Mouse (Mus musculus) myocyte (in vitro differentiated cells): ENCODE results near the gene Acp1. TPM values are rescaled to one million over a fixed set of nuclear protein-coding genes. Genes with fewer than 3 reads are reported as not detected.

Experiments
- H3K27me3 ChIP-seq: one replicate; pipeline ENCODE4 v1.6.1; 2011; ENCODE audit not compliant: control insufficient read depth, insufficient read depth, insufficient read length
- H3K36me3 ChIP-seq: one replicate; pipeline ENCODE4 v1.6.1; 2011; ENCODE audit not compliant: control insufficient read depth, insufficient read depth
- H3K4me2 ChIP-seq: one replicate; pipeline ENCODE4 v1.6.1; 2011; ENCODE audit warnings: low read depth, control low read depth
- H3K4me3 ChIP-seq: one replicate; pipeline ENCODE4 v1.5.1; 2011; ENCODE audit warnings: mild to moderate bottlenecking, control low read depth, moderate library complexity
- H3K79me2 ChIP-seq: one replicate; pipeline ENCODE4 v1.6.1; 2011; ENCODE audit not compliant: control insufficient read depth, insufficient read depth
- H3ac ChIP-seq: one replicate; pipeline ENCODE4 v1.6.1; 2011; ENCODE audit not compliant: control insufficient read depth, insufficient read length
- CEBPB ChIP-seq: IDR thresholded peaks from 2 replicates; pipeline ENCODE4 v1.6.1; 2011; ENCODE audit warnings: mild to moderate bottlenecking, moderate library complexity; ENCODE audit not compliant: poor library complexity, insufficient read depth, severe bottlenecking
- E2F4 ChIP-seq: IDR thresholded peaks from one replicate; pipeline ENCODE4 v1.6.1; 2011; ENCODE audit warnings: mild to moderate bottlenecking, control low read depth, moderate library complexity; ENCODE audit not compliant: insufficient read depth
- MAX ChIP-seq: IDR thresholded peaks from one replicate; pipeline ENCODE4 v1.6.1; 2011; ENCODE audit warnings: low read depth, mild to moderate bottlenecking, control low read depth
- MYOD1 ChIP-seq, 3 experiments: IDR thresholded peaks; one replicate each; pipeline ENCODE4 v1.6.1; 2011; ENCODE audit warnings: control low read depth in 2 of 3, low read depth in 2 of 3, mild to moderate bottlenecking in 2 of 3, moderate library complexity in 1 of 3; ENCODE audit not compliant: insufficient read length in 2 of 3, control insufficient read depth in 1 of 3
- MYOG ChIP-seq, 3 experiments: IDR thresholded peaks; one replicate each; pipeline ENCODE4 v1.6.1; 2011; ENCODE audit warnings: control low read depth in 2 of 3, low read depth in 2 of 3, mild to moderate bottlenecking in 2 of 3; ENCODE audit not compliant: insufficient read length in 2 of 3, control insufficient read depth in 1 of 3, insufficient read depth in 1 of 3
- POLR2A ChIP-seq: IDR thresholded peaks from one replicate; pipeline ENCODE4 v1.6.1; 2011; ENCODE audit warnings: low read depth, mild to moderate bottlenecking, control low read depth, moderate library complexity; ENCODE audit not compliant: insufficient read length
- POLR2AphosphoS2 ChIP-seq: IDR thresholded peaks from one replicate; pipeline ENCODE4 v1.6.1; 2011; ENCODE audit warnings: low read depth, control low read depth; ENCODE audit not compliant: insufficient read length
- REST ChIP-seq: IDR thresholded peaks from one replicate; pipeline ENCODE4 v1.6.1; 2011; ENCODE audit warnings: mild to moderate bottlenecking, control low read depth, moderate library complexity; ENCODE audit not compliant: insufficient read depth, insufficient read length
- SRF ChIP-seq: IDR thresholded peaks from one replicate; pipeline ENCODE4 v1.6.1; 2011; ENCODE audit warnings: low read depth; ENCODE audit not compliant: control insufficient read depth, insufficient read length
- TCF12 ChIP-seq: IDR thresholded peaks from one replicate; pipeline ENCODE4 v1.6.1; 2011; ENCODE audit warnings: mild to moderate bottlenecking, control low read depth; ENCODE audit not compliant: poor library complexity, insufficient read depth, severe bottlenecking
- TCF3 ChIP-seq: IDR thresholded peaks from one replicate; pipeline ENCODE4 v1.6.1; 2011; ENCODE audit warnings: low read depth, control low read depth; ENCODE audit not compliant: insufficient read length
- USF1 ChIP-seq: IDR thresholded peaks from one replicate; pipeline ENCODE4 v1.6.1; 2011; ENCODE audit warnings: low read depth, mild to moderate bottlenecking, control low read depth, moderate library complexity
- polyA plus RNA-seq: library from polyadenylated mRNA; unstranded; fragments of >200 nt; fragmentation: generic; extraction: Trizol; gene quantifications from one replicate; pipeline ENCODE4 v1.2.1, GENCODE M21; 2012; ENCODE audit warnings: missing spikeins

Gene Acp1
- polyA plus RNA-seq: 30.9 TPM

GRCm38 (mm10) chr12:30911261-30912047 lies at the start of gene Acp1, which contains the start of gene Sh3yl1:
TSS of gene Acp1 (minus strand) at chr12:30911589.
TSS of gene Sh3yl1 (plus strand) at chr12:30911668.
- H3K36me3 ChIP-seq: no peaks in the 10 kb centered on the region
- peak within 1 kb of the TSS; percentile 95 for H3K4me3 ChIP-seq
- peaks cover 44% of the 10 kb centered on the region for H3K79me2 ChIP-seq
- H3K27me3 ChIP-seq: no peaks in the 10 kb centered on the region
- peak within 1 kb of the TSS; percentile 6 for H3ac ChIP-seq
- H3K4me2 ChIP-seq: peak within 1 kb of the TSS; percentile 92
- no peak for TF ChIP-seq MYOD1 (IDR thresholded peaks at IDR 0.05; ENCODE audit: control insufficient read depth in 1 of 3, insufficient read length in 2 of 3, low read depth in 2 of 3)
- peak; percentile 53 for TF ChIP-seq POLR2AphosphoS2

GRCm38 (mm10) chr12:30944197-30944596 lies 32.8 kb upstream of the Acp1 start:
- H3K27me3 ChIP-seq: no peaks in the 10 kb centered on the region
- H3K79me2 ChIP-seq: no peaks in the 10 kb centered on the region
- no peak overlapping the region for H3K4me3 ChIP-seq
- no peak overlapping the region for H3ac ChIP-seq
- no peaks in the 10 kb centered on the region for H3K36me3 ChIP-seq
- no peak for TF ChIP-seq REST
- TF ChIP-seq TCF12: no peak
- no peak for TF ChIP-seq POLR2AphosphoS2
- no peak for TF ChIP-seq POLR2A
- TF ChIP-seq USF1: no peak
- TF ChIP-seq E2F4: no peak
- no peak for TF ChIP-seq SRF
- TF ChIP-seq TCF3: no peak
- TF ChIP-seq CEBPB: no peak
- TF ChIP-seq MYOG (IDR thresholded peaks at IDR 0.05; ENCODE audit: control insufficient read depth in 1 of 3, insufficient read depth in 1 of 3, insufficient read length in 2 of 3, low read depth in 2 of 3): no peak
- no peak for TF ChIP-seq MAX
- TF ChIP-seq MYOD1 (IDR thresholded peaks at IDR 0.05; ENCODE audit: control insufficient read depth in 1 of 3, insufficient read length in 2 of 3, low read depth in 2 of 3): no peak
- no peak overlapping the region for H3K4me2 ChIP-seq

- H3K36me3 ChIP-seq: no peaks in the 10 kb centered on the region
Observed at GRCm38 (mm10) chr12:30943057-30943986, 31.9 kb upstream of the Acp1 start.

GRCm38 (mm10) chr12:30936899-30937298 lies 25.5 kb upstream of the Acp1 start:
- H3K4me2 ChIP-seq: no peak overlapping the region
- no peaks in the 10 kb centered on the region for H3K79me2 ChIP-seq
- H3K36me3 ChIP-seq: no peaks in the 10 kb centered on the region
- H3K4me3 ChIP-seq: no peak overlapping the region
- H3K27me3 ChIP-seq: no peaks in the 10 kb centered on the region
- TF ChIP-seq POLR2AphosphoS2: no peak
- no peak for TF ChIP-seq POLR2A
- TF ChIP-seq TCF3: no peak
- no peak for TF ChIP-seq CEBPB
- TF ChIP-seq MYOD1 (IDR thresholded peaks at IDR 0.05; ENCODE audit: control insufficient read depth in 1 of 3, insufficient read length in 2 of 3, low read depth in 2 of 3): no peak
- TF ChIP-seq MYOG (IDR thresholded peaks at IDR 0.05; ENCODE audit: control insufficient read depth in 1 of 3, insufficient read depth in 1 of 3, insufficient read length in 2 of 3, low read depth in 2 of 3): no peak
- TF ChIP-seq SRF: no peak
- TF ChIP-seq REST: no peak
- TF ChIP-seq MAX: no peak
- no peak for TF ChIP-seq TCF12
- TF ChIP-seq E2F4: no peak
- TF ChIP-seq USF1: no peak
- no peak overlapping the region for H3ac ChIP-seq

More at GRCm38 (mm10) chr12:30943057-30943986, 31.9 kb upstream of the Acp1 start:
- H3K27me3 ChIP-seq: no peaks in the 10 kb centered on the region
- no peaks in the 10 kb centered on the region for H3K79me2 ChIP-seq
- no peak overlapping the region for H3K4me3 ChIP-seq
- no peak for TF ChIP-seq MAX
- TF ChIP-seq USF1: no peak
- TF ChIP-seq CEBPB: no peak
- no peak for TF ChIP-seq TCF3
- no peak for TF ChIP-seq TCF12
- TF ChIP-seq POLR2A: no peak
- TF ChIP-seq MYOG (IDR thresholded peaks at IDR 0.05; ENCODE audit: control insufficient read depth in 1 of 3, insufficient read depth in 1 of 3, insufficient read length in 2 of 3, low read depth in 2 of 3): no peak
- TF ChIP-seq E2F4: no peak
- TF ChIP-seq MYOD1 (IDR thresholded peaks at IDR 0.05; ENCODE audit: control insufficient read depth in 1 of 3, insufficient read length in 2 of 3, low read depth in 2 of 3): no peak
- TF ChIP-seq REST: no peak
- TF ChIP-seq SRF: no peak
- no peak overlapping the region for H3ac ChIP-seq
- H3K4me2 ChIP-seq: no peak overlapping the region
